Mouse (Mus musculus) urinary bladder, postnatal 10 days (tissue): ENCODE data around the gene Camk2b.
"Not testable (repeated sequence)": the region's sequence is repeated elsewhere in the genome, so short reads cannot be mapped to it uniquely, and the experiment has no call there.

Source experiments
- DNase-seq: peaks from one replicate; pipeline ENCODE4 v3.0.0; 2022; ENCODE audit warnings: low spot score

Gene Camk2b

GRCm38 (mm10) chr11:6066176-6066575, at the start of gene Camk2b:
Gene Camk2b (minus strand): TSS chr11:6066362.
- DNase-seq, result no peak

- no peak for DNase-seq
Measured at GRCm38 (mm10) chr11:6111734-6112484, 45.7 kb upstream of the Camk2b start.

- DNase-seq, result no peak
Measured at GRCm38 (mm10) chr11:6109990-6110389, 43.8 kb upstream of the Camk2b start.

GRCm38 (mm10) chr11:6108296-6108695, 42.1 kb upstream of the Camk2b start:
- no peak for DNase-seq

- no peak for DNase-seq
Measured at GRCm38 (mm10) chr11:6107722-6108121, 41.6 kb upstream of the Camk2b start.

GRCm38 (mm10) chr11:6104734-6105133, 38.6 kb upstream of the Camk2b start:
- no peak for DNase-seq

GRCm38 (mm10) chr11:6096637-6097036, 30.5 kb upstream of the Camk2b start:
- DNase-seq, result not testable (repeated sequence)

GRCm38 (mm10) chr11:6086991-6087390, 20.8 kb upstream of the Camk2b start:
- DNase-seq, result no peak

- no peak for DNase-seq
Measured at GRCm38 (mm10) chr11:6078737-6079136, 12.6 kb upstream of the Camk2b start.

GRCm38 (mm10) chr11:6075618-6076066, 9.5 kb upstream of the Camk2b start:
- no peak for DNase-seq

- no peak for DNase-seq
Measured at GRCm38 (mm10) chr11:6068181-6068957, 2.2 kb upstream of the Camk2b start.

- no peak for DNase-seq
Measured at GRCm38 (mm10) chr11:6067160-6067559, 998 bp upstream of the Camk2b start.

GRCm38 (mm10) chr11:6065551-6066121, 526 bp downstream of the Camk2b start:
- DNase-seq, result no peak

- no peak for DNase-seq
Measured at GRCm38 (mm10) chr11:6065046-6065521, 1.1 kb downstream of the Camk2b start.

GRCm38 (mm10) chr11:6064215-6065045, 1.7 kb downstream of the Camk2b start:
- no peak for DNase-seq

- no peak for DNase-seq
Measured at GRCm38 (mm10) chr11:6063501-6064214, 2.5 kb downstream of the Camk2b start.

- DNase-seq, result no peak
Measured at GRCm38 (mm10) chr11:6063065-6063464, 3.1 kb downstream of the Camk2b start.

- no peak for DNase-seq
Measured at GRCm38 (mm10) chr11:6062329-6062728, 3.8 kb downstream of the Camk2b start.

GRCm38 (mm10) chr11:6061891-6062290, 4.3 kb downstream of the Camk2b start:
- no peak for DNase-seq

- no peak for DNase-seq
Measured at GRCm38 (mm10) chr11:6059162-6059561, 7.0 kb downstream of the Camk2b start.

- DNase-seq, result no peak
Measured at GRCm38 (mm10) chr11:6053386-6053785, 12.8 kb downstream of the Camk2b start.
